Mouse (Mus musculus): ENCODE data around the gene Fancc.

GRCm38 (mm10) chr13:63296300-63296699 lies 200.8 kb downstream of the Fancc start:
- TF ChIP-seq MAX (IDR thresholded peaks at IDR 0.05; ENCODE audit: low read depth) (no peak), MYOD1 (IDR thresholded peaks at IDR 0.05; ENCODE audit: control insufficient read depth in 1 of 3, insufficient read length in 2 of 3, low read depth in 2 of 3) (no peak)

Measured in myocyte (in vitro differentiated cells).